Mouse (Mus musculus): ENCODE measurements around the gene Gm17428.

DNA sequence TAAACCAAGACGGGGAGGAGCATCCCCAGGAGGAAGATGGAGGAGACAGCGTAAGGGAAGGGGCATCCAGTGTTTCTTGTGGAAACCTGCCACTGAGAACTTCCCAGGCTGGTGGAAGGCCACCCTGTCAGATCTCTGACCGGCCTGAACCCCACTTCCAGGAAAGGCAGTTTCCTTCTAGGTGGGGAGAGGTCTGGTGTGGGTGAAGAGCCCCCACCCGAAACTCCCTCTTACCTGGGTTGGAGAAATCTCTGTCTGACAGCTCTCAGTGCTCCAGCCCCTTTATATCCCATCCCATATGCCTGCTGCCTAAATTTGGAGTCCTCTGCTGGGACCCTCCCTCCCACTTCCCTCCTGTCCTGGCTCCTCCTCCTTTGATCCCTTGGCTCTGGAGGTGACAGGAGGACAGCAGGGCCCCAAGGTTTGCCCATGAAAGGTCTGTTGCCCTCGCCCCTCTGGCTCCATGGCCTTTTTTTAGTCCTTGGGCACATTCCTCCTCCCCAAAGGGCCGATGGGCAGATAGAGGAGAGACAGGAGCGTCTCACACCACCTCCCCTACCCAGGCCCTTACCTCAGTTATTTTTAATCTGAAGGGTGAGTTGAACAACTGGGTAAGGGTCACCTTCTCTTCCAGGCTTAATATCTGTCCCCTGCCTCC is 10.3 kb upstream of the Gm17428 start, which contains the start of gene Myh6:
- TF ChIP-seq CTCF (IDR thresholded peaks at IDR 0.05; ENCODE audit: extremely low read depth, insufficient read depth, low read length) (no peak), POLR2A (IDR thresholded peaks at IDR 0.05; ENCODE audit: extremely low read depth, insufficient read depth, low read length) (no peak)

Data from cortical plate, adult 2 months (tissue).